ENCODE assay signal across 17 mouse cellular contexts in the genomic region with DNA sequence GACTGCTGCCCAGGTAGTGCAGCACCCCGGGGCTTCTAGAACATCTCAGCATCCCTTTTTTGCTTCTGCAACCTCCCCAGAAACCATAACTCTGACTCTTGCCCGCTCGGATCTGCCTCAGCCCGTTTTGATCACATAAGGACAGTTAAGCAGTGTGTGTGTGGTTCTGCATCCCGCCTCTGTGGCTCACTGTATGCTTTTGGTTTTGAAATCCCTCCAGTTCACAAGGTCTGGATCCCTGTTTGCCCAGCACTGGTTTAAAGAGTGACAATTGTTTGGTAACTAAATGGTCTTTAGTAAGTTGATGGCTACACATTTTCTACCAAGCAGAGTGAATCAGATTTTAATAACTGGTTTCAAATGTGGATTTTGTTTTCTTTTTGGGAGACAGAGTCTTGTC.
DNase-seq lines count a peak whose midpoint lies in the region; ATAC-seq and TF ChIP-seq lines count a peak whose summit lies in the region.
"Had no signal": no experiment of that assay in that cellular context is flagged by ENCODE, and none has a peak within 500 bp of the region (broad histone marks: within the 10 kb centered on the region; RNA-seq: fewer than 3 reads in every experiment).

No protein-coding gene starts in this region.

- peak overlapping the region; percentile 67; the same call in 1 of the 2 replicates for H3K27ac ChIP-seq in layer of hippocampus, adult 2 months
- peak overlapping the region; percentile 83 for H3K27ac ChIP-seq in lung, embryonic 16.5 days (ENCODE audit: low read length)
- peak overlapping the region; percentile 60; the same call in 1 of the 2 replicates for H3K27ac ChIP-seq in intestine, embryonic 16.5 days (ENCODE audit: low read length)
- 0 out of 2 replicates have a peak overlapping the region, but pooled peaks have one; percentile 75 for H3K27ac ChIP-seq in stomach, embryonic 15.5 days
- H3K27ac ChIP-seq: embryonic facial prominence, embryonic 13.5 days; forebrain, embryonic 15.5 days; heart, embryonic 15.5 days; hindbrain, embryonic 15.5 days; kidney, postnatal 0 days; limb, embryonic 15.5 days; midbrain, embryonic 15.5 days; neural tube, embryonic 13.5 days had no signal

- peaks cover 16% of the 10 kb centered on the region for H3K4me1 ChIP-seq in lung, embryonic 16.5 days (replicated peaks; ENCODE audit: control insufficient read depth, insufficient read depth, low read length)
- H3K4me1 ChIP-seq in intestine, embryonic 16.5 days (ENCODE audit: control insufficient read depth, insufficient read depth, low read length), result peaks cover 23% of the 10 kb centered on the region
- 0 out of 2 replicates have a peak, but pooled peaks cover under 1% of the 10 kb centered on the region for H3K4me1 ChIP-seq in stomach, embryonic 15.5 days
- H3K4me1 ChIP-seq: forebrain, embryonic 15.5 days; midbrain, embryonic 15.5 days had no signal

- H3K4me2 ChIP-seq in lung, embryonic 16.5 days (ENCODE audit: low read depth, low read length), result peak overlapping the region; percentile 52
- peak overlapping the region; percentile 45 for H3K4me2 ChIP-seq in intestine, embryonic 16.5 days (ENCODE audit: low read depth, low read length)
- peak overlapping the region; percentile 43; the same call in 1 of the 2 replicates for H3K4me2 ChIP-seq in stomach, embryonic 15.5 days
- H3K4me2 ChIP-seq: embryonic facial prominence, embryonic 13.5 days; forebrain, embryonic 15.5 days; heart, embryonic 15.5 days; hindbrain, embryonic 15.5 days; limb, embryonic 15.5 days; midbrain, embryonic 15.5 days; neural tube, embryonic 13.5 days had no signal

- H3K36me3 ChIP-seq in lung, embryonic 16.5 days (ENCODE audit: control insufficient read depth, insufficient read depth, low read length), result no peaks in the 10 kb centered on the region
- no peaks in the 10 kb centered on the region for H3K36me3 ChIP-seq in intestine, embryonic 16.5 days (ENCODE audit: control insufficient read depth, insufficient read depth, low read length)
- 0 out of 2 replicates have a peak, but pooled peaks cover 3% of the 10 kb centered on the region for H3K36me3 ChIP-seq in stomach, embryonic 15.5 days
- H3K36me3 ChIP-seq: limb, embryonic 15.5 days had no signal

- no peak overlapping the region for H3K4me3 ChIP-seq in layer of hippocampus, adult 2 months
- peak overlapping the region; percentile 41 for H3K4me3 ChIP-seq in lung, embryonic 16.5 days (ENCODE audit: low read length)
- peak overlapping the region; percentile 37 for H3K4me3 ChIP-seq in intestine, embryonic 16.5 days (ENCODE audit: low read length)
- peak overlapping the region; percentile 19; the same call in 1 of the 2 replicates for H3K4me3 ChIP-seq in stomach, embryonic 15.5 days (replicated peaks)
- H3K4me3 ChIP-seq: embryonic facial prominence, embryonic 13.5 days; forebrain, embryonic 15.5 days; heart, embryonic 15.5 days; hindbrain, embryonic 15.5 days; limb, embryonic 15.5 days; midbrain, embryonic 15.5 days; myocyte; neural tube, embryonic 13.5 days had no signal

- no peak for ATAC-seq in lung, embryonic 16.5 days (ENCODE audit: low read depth)
- no peak for ATAC-seq in intestine, embryonic 16.5 days
- no peak for ATAC-seq in stomach, embryonic 15.5 days (ENCODE audit: insufficient read depth, low FRiP score, low read depth)
- ATAC-seq in erythroid progenitor cell, adult 5-6 weeks (replicated peaks; ENCODE audit: low FRiP score, poor library complexity, severe bottlenecking), result no peak
- ATAC-seq: forebrain, embryonic 15.5 days; midbrain, embryonic 15.5 days had no signal

- no peak for TF ChIP-seq CTCF in layer of hippocampus, adult 2 months (conservative IDR thresholded peaks at IDR 0.05)

- no peak for DNase-seq in layer of hippocampus, adult 2 months (ENCODE audit: low spot score in 2 of 2)
- DNase-seq in layer of hippocampus, postnatal 10 days (ENCODE audit: low spot score in 2 of 2), result no peak
- no peak for DNase-seq in lung, postnatal 4 days
- DNase-seq: retina, postnatal 1 day had no signal

- peak overlapping the region; percentile 57; the same call in 1 of the 2 replicates for H3K9ac ChIP-seq in lung, embryonic 16.5 days (ENCODE audit: low read length)
- peak overlapping the region; percentile 53; the same call in 1 of the 2 replicates for H3K9ac ChIP-seq in intestine, embryonic 16.5 days (ENCODE audit: low read depth, low read length)
- H3K9ac ChIP-seq in stomach, embryonic 15.5 days, result no peak overlapping the region
- H3K9ac ChIP-seq: embryonic facial prominence, embryonic 13.5 days; forebrain, embryonic 15.5 days; heart, embryonic 15.5 days; hindbrain, embryonic 15.5 days; limb, embryonic 15.5 days; midbrain, embryonic 15.5 days; neural tube, embryonic 13.5 days had no signal

- WGBS in lung, embryonic 16.5 days, result 81% methylated on average over 5 of the region's 5 CpGs
- 87% methylated on average over 5 of the region's 5 CpGs for WGBS in intestine, embryonic 16.5 days
- 84% methylated on average over 5 of the region's 5 CpGs for WGBS in stomach, embryonic 15.5 days

- H3K9me3 ChIP-seq in lung, embryonic 16.5 days (ENCODE audit: control insufficient read depth, low read length), result no peaks in the 10 kb centered on the region
- no peaks in the 10 kb centered on the region for H3K9me3 ChIP-seq in intestine, embryonic 16.5 days (ENCODE audit: control insufficient read depth, low read length)
- no peaks in the 10 kb centered on the region for H3K9me3 ChIP-seq in stomach, embryonic 15.5 days
- H3K9me3 ChIP-seq: embryonic facial prominence, embryonic 13.5 days; forebrain, embryonic 15.5 days; heart, embryonic 15.5 days; hindbrain, embryonic 15.5 days; limb, embryonic 15.5 days; midbrain, embryonic 15.5 days; neural tube, embryonic 13.5 days had no signal

- no peaks in the 10 kb centered on the region for H3K27me3 ChIP-seq in lung, embryonic 16.5 days (ENCODE audit: control insufficient read depth, insufficient read depth, low read depth, low read length)
- H3K27me3 ChIP-seq in intestine, embryonic 16.5 days (replicated peaks; ENCODE audit: control insufficient read depth, insufficient read depth, low read length), result no peaks in the 10 kb centered on the region
- H3K27me3 ChIP-seq in stomach, embryonic 15.5 days (replicated peaks), result no peaks in the 10 kb centered on the region
- H3K27me3 ChIP-seq: embryonic facial prominence, embryonic 13.5 days; forebrain, embryonic 15.5 days; heart, embryonic 15.5 days; hindbrain, embryonic 15.5 days; limb, embryonic 15.5 days; midbrain, embryonic 15.5 days; neural tube, embryonic 13.5 days had no signal
